Mouse (Mus musculus) embryonic facial prominence, embryonic 14.5 days (tissue): Measurements from ENCODE around the gene Zfp710. TPM values are rescaled to one million over a fixed set of nuclear protein-coding genes. Genes with fewer than 3 reads are reported as not detected.
"Not testable (repeated sequence)": the region's sequence is repeated elsewhere in the genome, so short reads cannot be mapped to it uniquely, and the experiment has no call there.

Source experiments
- ATAC-seq: fragments of 200-750 bp; cut with Nextera tagmentation; 2 replicates; pipeline ENCODE4 v1.8.0; 2017; ENCODE audit warnings: low read depth, moderate number of reproducible peaks, moderate TSS enrichment
- DNase-seq: peaks from one replicate; pipeline ENCODE4 v3.0.0-alpha.2; 2015; ENCODE audit warnings: low spot score
- H3K27ac ChIP-seq: fragments of 300-500 bp; sonication (generic); replicated peaks from 2 replicates; pipeline ENCODE4 v1.5.1; 2014; ENCODE audit warnings: low read depth, mild to moderate bottlenecking, low read length, moderate library complexity
- H3K27me3 ChIP-seq: fragments of 300-500 bp; sonication (generic); replicated peaks from 2 replicates; pipeline ENCODE4 v1.6.1; 2014; ENCODE audit warnings: low read length; ENCODE audit not compliant: control insufficient read depth, insufficient read depth
- H3K36me3 ChIP-seq: fragments of 300-500 bp; sonication (generic); 2 replicates; pipeline ENCODE4 v1.6.1; 2014; ENCODE audit warnings: low read length, mixed read lengths; ENCODE audit not compliant: control insufficient read depth, insufficient read depth
- H3K4me1 ChIP-seq: fragments of 300-500 bp; sonication (generic); 2 replicates; pipeline ENCODE4 v1.6.1; 2014; ENCODE audit warnings: antibody characterized with exemption, low read length; ENCODE audit not compliant: control insufficient read depth, insufficient read depth
- H3K4me2 ChIP-seq: fragments of 300-500 bp; sonication (generic); 2 replicates; pipeline ENCODE4 v1.6.1; 2014; ENCODE audit warnings: low read depth, mild to moderate bottlenecking, low read length, moderate library complexity, mixed read lengths
- H3K4me3 ChIP-seq: fragments of 300-500 bp; sonication (generic); 2 replicates; pipeline ENCODE4 v1.5.1; 2014; ENCODE audit warnings: low read depth, mild to moderate bottlenecking, low read length
- H3K9ac ChIP-seq: fragments of 300-500 bp; sonication (generic); 2 replicates; pipeline ENCODE4 v1.6.1; 2014; ENCODE audit warnings: low read depth, mild to moderate bottlenecking, low read length, moderate library complexity, mixed read lengths
- H3K9me3 ChIP-seq: fragments of 300-500 bp; sonication (generic); 2 replicates; pipeline ENCODE4 v1.6.1; 2016; ENCODE audit warnings: low read length; ENCODE audit not compliant: control insufficient read depth
- WGBS: fragments of 180-500 bp; shearing (Covaris S2); extraction: QIAGEN DNeasy Blood & Tissue Kit; methylation state at CpG from one replicate; pipeline ENCODE4 v1.1.7; 2014; 5-methylcytosine and 5-hydroxymethylcytosine counted together
- polyA plus RNA-seq: library from polyadenylated mRNA; unstranded; fragments of >200 nt; fragmentation: Nextera tagmentation; extraction: Ambion mirVana; gene quantifications from 2 replicates; pipeline ENCODE4 v1.2.1, GENCODE M21; 2014

Zfp710 gene
- 14.2 and 14.3 TPM in 2 replicates for polyA plus RNA-seq

- Histone ChIP-seq H3K27me3 (no peaks in the 10 kb centered on the region), H3K36me3 (no peaks in the 10 kb centered on the region), H3K9ac (peak within 1 kb of the TSS; percentile 90), H3K4me3 (peak within 1 kb of the TSS; percentile 85), H3K27ac (peak within 1 kb of the TSS; percentile 99), H3K9me3 (no peaks in the 10 kb centered on the region), H3K4me1 (peaks cover 11% of the 10 kb centered on the region; the same call in 1 of the 2 replicates), H3K4me2 (peak within 1 kb of the TSS; percentile 73)
- ATAC-seq (peak; percentile 83), DNase-seq (peak; percentile 86)
- WGBS, result under 1% methylated on average over 23 of the region's 42 CpGs
Observed at GRCm38 (mm10) chr7:80024521-80025390, at the start of gene Zfp710. Gene Zfp710 (plus strand): TSS chr7:80024814.

GRCm38 (mm10) chr7:79975316-79975715 lies 49.3 kb upstream of the Zfp710 start:
- H3K4me3 ChIP-seq, result no peak overlapping the region
- H3K4me2 ChIP-seq, result no peak overlapping the region
- H3K9me3 ChIP-seq, result no peaks in the 10 kb centered on the region
- no peaks in the 10 kb centered on the region for H3K4me1 ChIP-seq
- DNase-seq (no peak), ATAC-seq (no peak)
- 91% methylated on average over 2 of the region's 2 CpGs for WGBS
- no peak overlapping the region for H3K27ac ChIP-seq
- no peaks in the 10 kb centered on the region for H3K27me3 ChIP-seq
- no peaks in the 10 kb centered on the region for H3K36me3 ChIP-seq
- H3K9ac ChIP-seq, result no peak overlapping the region

GRCm38 (mm10) chr7:79986717-79987116 lies 37.9 kb upstream of the Zfp710 start:
- ATAC-seq, result no peak
- DNase-seq, result peak; percentile 47
- WGBS, result 80% methylated on average over 7 of the region's 7 CpGs
- Histone ChIP-seq H3K4me1 (no peaks in the 10 kb centered on the region), H3K27ac (no peak overlapping the region), H3K9ac (no peak overlapping the region), H3K36me3 (no peaks in the 10 kb centered on the region), H3K9me3 (no peaks in the 10 kb centered on the region), H3K4me2 (no peak overlapping the region), H3K27me3 (no peaks in the 10 kb centered on the region), H3K4me3 (no peak overlapping the region)

- no peak overlapping the region for H3K4me3 ChIP-seq
- WGBS, result 56% methylated on average over 3 of the region's 3 CpGs
- ATAC-seq (peak; percentile 44), DNase-seq (peak; percentile 47)
- no peaks in the 10 kb centered on the region for H3K9me3 ChIP-seq
- no peaks in the 10 kb centered on the region for H3K36me3 ChIP-seq
- no peaks in the 10 kb centered on the region for H3K4me1 ChIP-seq
- no peak overlapping the region for H3K9ac ChIP-seq
- no peak overlapping the region for H3K27ac ChIP-seq
- H3K4me2 ChIP-seq, result no peak overlapping the region
- H3K27me3 ChIP-seq, result no peaks in the 10 kb centered on the region
Observed at GRCm38 (mm10) chr7:79987745-79988144, 36.9 kb upstream of the Zfp710 start.

GRCm38 (mm10) chr7:79988466-79988865 lies 36.1 kb upstream of the Zfp710 start:
- 89% methylated on average over 1 of the region's 1 CpGs for WGBS
- not testable (repeated sequence) for H3K27ac ChIP-seq, ATAC-seq

GRCm38 (mm10) chr7:79994476-79994875 lies 30.1 kb upstream of the Zfp710 start:
- Histone ChIP-seq H3K36me3 (no peaks in the 10 kb centered on the region), H3K27ac (no peak overlapping the region), H3K9ac (no peak overlapping the region), H3K27me3 (no peaks in the 10 kb centered on the region), H3K4me1 (no peaks in the 10 kb centered on the region), H3K9me3 (no peaks in the 10 kb centered on the region), H3K4me3 (no peak overlapping the region), H3K4me2 (no peak overlapping the region)
- ATAC-seq (peak; percentile 63; the same call in 1 of the 2 replicates), DNase-seq (peak; percentile 66)
- WGBS, result 26% methylated on average over 8 of the region's 8 CpGs

More at GRCm38 (mm10) chr7:79988466-79988865, 36.1 kb upstream of the Zfp710 start:
- H3K9me3 ChIP-seq, H3K4me1 ChIP-seq, H3K27me3 ChIP-seq, H3K4me3 ChIP-seq, H3K36me3 ChIP-seq, H3K4me2 ChIP-seq, DNase-seq, H3K9ac ChIP-seq: not testable (repeated sequence)

- no peak overlapping the region for H3K9ac ChIP-seq
- ATAC-seq (no peak), DNase-seq (no peak)
- H3K27ac ChIP-seq, result no peak overlapping the region
- no peaks in the 10 kb centered on the region for H3K36me3 ChIP-seq
- H3K9me3 ChIP-seq, result no peaks in the 10 kb centered on the region
- WGBS, result 91% methylated on average over 1 of the region's 1 CpGs
- no peaks in the 10 kb centered on the region for H3K27me3 ChIP-seq
- no peak overlapping the region for H3K4me3 ChIP-seq
- H3K4me1 ChIP-seq, result no peaks in the 10 kb centered on the region
- H3K4me2 ChIP-seq, result no peak overlapping the region
Observed at GRCm38 (mm10) chr7:79997761-79998160, 26.9 kb upstream of the Zfp710 start.

GRCm38 (mm10) chr7:80002353-80003055 lies 22.1 kb upstream of the Zfp710 start:
- DNase-seq (no peak), ATAC-seq (no peak)
- no peaks in the 10 kb centered on the region for H3K27me3 ChIP-seq
- no peak overlapping the region for H3K4me2 ChIP-seq
- H3K4me3 ChIP-seq, result no peak overlapping the region
- no peak overlapping the region for H3K9ac ChIP-seq
- H3K4me1 ChIP-seq, result no peaks in the 10 kb centered on the region
- no peaks in the 10 kb centered on the region for H3K9me3 ChIP-seq
- H3K36me3 ChIP-seq, result no peaks in the 10 kb centered on the region
- WGBS, result 74% methylated on average over 11 of the region's 11 CpGs
- no peak overlapping the region for H3K27ac ChIP-seq
